Mouse (Mus musculus): ENCODE data around the gene Wap.

The Wap gene

GRCm38 (mm10) chr11:6596616-6597015, 41.8 kb downstream of the Wap start:
- DNase-seq (ENCODE audit: low spot score): no peak

- no peak for DNase-seq (ENCODE audit: low spot score)
These were observed 42.2 kb downstream of the Wap start for GRCm38 (mm10) chr11:6596205-6596604.

DNA sequence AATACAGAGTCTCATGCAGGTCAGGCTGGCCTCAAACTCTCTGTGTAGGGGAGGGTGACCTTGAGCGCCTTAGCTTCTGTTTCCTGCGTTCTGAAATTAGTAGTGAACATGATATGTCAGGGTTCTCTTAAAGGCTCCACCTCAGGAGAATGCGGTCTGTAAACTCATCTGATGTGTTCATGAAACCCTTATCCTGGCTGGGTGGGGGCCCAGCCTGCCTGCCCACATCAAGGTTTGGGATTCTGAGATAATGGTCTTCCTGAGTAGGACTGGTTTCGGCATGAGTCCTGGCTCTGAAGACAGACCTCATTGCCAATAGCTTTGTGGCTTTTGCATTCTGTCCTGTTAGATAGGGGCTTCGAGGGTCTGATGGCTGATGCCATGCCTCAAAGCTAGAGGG, 43.1 kb downstream of the Wap start:
- no peak for DNase-seq (ENCODE audit: low spot score)

- DNase-seq (ENCODE audit: low spot score): no peak
These were observed 43.6 kb downstream of the Wap start for GRCm38 (mm10) chr11:6594845-6595244.

DNA sequence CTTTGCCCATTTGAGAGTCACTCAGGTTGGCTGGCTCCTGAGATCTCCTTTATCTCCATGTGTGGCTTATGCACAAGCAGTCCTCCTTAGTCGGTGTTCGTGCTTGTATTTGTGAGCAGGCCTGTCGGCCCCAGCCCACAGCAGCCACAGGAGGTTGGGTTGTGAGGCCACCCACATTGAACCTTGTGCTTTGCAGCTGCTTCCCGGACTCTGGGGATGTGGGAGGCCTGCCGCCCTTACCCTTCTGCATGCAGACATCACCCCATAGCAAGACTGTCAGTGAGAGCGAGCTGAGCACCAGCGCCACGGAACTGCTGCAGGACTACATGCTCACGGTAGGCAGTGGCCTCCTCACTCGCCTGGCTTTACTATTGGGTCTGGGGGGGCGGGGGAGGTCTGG, 45.0 kb downstream of the Wap start:
- DNase-seq (ENCODE audit: low spot score): no peak

- DNase-seq (ENCODE audit: low spot score): no peak
These were observed 47.3 kb downstream of the Wap start for GRCm38 (mm10) chr11:6590933-6591675.

GRCm38 (mm10) chr11:6589838-6590237, 48.6 kb downstream of the Wap start:
- no peak for DNase-seq (ENCODE audit: low spot score)

GRCm38 (mm10) chr11:6588295-6588694, 50.1 kb downstream of the Wap start:
- DNase-seq (ENCODE audit: low spot score): no peak

GRCm38 (mm10) chr11:6587249-6587940, 51.0 kb downstream of the Wap start:
- DNase-seq (ENCODE audit: low spot score): no peak

DNA sequence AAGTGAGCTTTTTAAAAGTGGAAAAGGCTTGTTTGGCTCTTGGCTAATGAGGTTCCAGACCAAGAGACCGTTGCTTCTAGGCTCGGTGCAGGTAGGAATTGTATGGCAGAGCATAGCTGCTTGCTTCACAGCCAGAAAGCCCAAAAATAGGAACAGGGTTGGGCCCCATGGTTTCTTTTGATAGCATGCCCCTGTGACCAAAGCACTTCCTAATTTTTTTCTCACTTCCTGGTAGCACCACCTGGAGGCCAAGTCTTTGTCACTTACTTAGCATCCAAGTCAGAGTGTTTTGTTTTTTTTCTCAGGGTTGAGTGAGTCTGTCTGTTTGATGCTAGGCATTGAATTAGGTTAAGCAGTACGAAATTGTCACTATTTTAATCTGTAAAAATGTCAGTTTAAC, 51.8 kb downstream of the Wap start:
- no peak for DNase-seq (ENCODE audit: low spot score)

DNA sequence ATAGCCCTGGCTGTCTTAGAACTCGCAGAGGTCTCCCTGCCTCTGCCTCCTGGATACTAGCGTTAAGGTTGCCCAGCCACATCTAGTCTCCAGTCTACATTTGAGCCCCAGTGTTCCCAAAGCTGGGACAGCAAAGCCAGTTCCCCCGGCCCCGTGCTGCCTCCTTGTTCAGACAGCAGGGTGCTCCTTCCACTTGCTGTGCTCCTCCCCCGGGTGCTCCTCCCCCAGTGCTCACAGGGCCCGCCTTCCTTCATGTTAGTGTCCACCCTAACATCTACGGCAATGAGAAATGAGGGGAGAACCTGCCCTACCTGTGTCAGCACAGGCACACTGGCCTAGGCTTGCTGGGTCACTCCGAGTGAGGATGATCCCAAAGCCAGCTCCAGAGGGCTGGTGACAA, 52.7 kb downstream of the Wap start:
- DNase-seq (ENCODE audit: low spot score): no peak

Data from MN1 (cell line).